Mouse (Mus musculus) hindbrain, embryonic 16.5 days (tissue): ENCODE measurements around the gene Smok3c. TPM values are rescaled to one million over a fixed set of nuclear protein-coding genes. Genes with fewer than 3 reads are reported as not detected.
"Not testable (repeated sequence)": the region's sequence is repeated elsewhere in the genome, so short reads cannot be mapped to it uniquely, and the experiment has no call there.

Source experiments
- ATAC-seq: fragments of 200-750 bp; cut with Nextera tagmentation; 2 replicates; pipeline ENCODE4 v1.8.0; 2017; ENCODE audit warnings: moderate TSS enrichment, moderate library complexity
- H3K27ac ChIP-seq: fragments of 300-500 bp; sonication (generic); 2 replicates; pipeline ENCODE4 v1.5.1; 2014; ENCODE audit warnings: low read depth, mild to moderate bottlenecking, control low read depth, low read length, moderate library complexity
- H3K27me3 ChIP-seq: fragments of 300-500 bp; sonication (generic); replicated peaks from 2 replicates; pipeline ENCODE4 v1.6.1; 2014; ENCODE audit warnings: low read length; ENCODE audit not compliant: control insufficient read depth, insufficient read depth
- H3K36me3 ChIP-seq: fragments of 300-500 bp; sonication (generic); 2 replicates; pipeline ENCODE4 v1.6.1; 2014; ENCODE audit warnings: mild to moderate bottlenecking, low read length, moderate library complexity, mixed read lengths; ENCODE audit not compliant: control insufficient read depth, insufficient read depth
- H3K4me1 ChIP-seq: fragments of 300-500 bp; sonication (generic); 2 replicates; pipeline ENCODE4 v1.6.1; 2014; ENCODE audit warnings: low read depth, low read length; ENCODE audit not compliant: control insufficient read depth, insufficient read depth
- H3K4me2 ChIP-seq: fragments of 300-500 bp; sonication (generic); 2 replicates; pipeline ENCODE4 v1.6.1; 2014; ENCODE audit warnings: mild to moderate bottlenecking, low read length, control low read depth, moderate library complexity
- H3K4me3 ChIP-seq: fragments of 300-500 bp; sonication (generic); 2 replicates; pipeline ENCODE4 v1.5.1; 2014; ENCODE audit warnings: mild to moderate bottlenecking, low read length, control low read depth, moderate library complexity
- H3K9ac ChIP-seq: fragments of 300-500 bp; sonication (generic); 2 replicates; pipeline ENCODE4 v1.6.1; 2014; ENCODE audit warnings: low read depth, mild to moderate bottlenecking, control low read depth, low read length, moderate library complexity
- H3K9me3 ChIP-seq: fragments of 300-500 bp; sonication (generic); 2 replicates; pipeline ENCODE4 v1.6.1; 2014; ENCODE audit warnings: mild to moderate bottlenecking, low read length, moderate library complexity; ENCODE audit not compliant: control insufficient read depth
- WGBS: fragments of 180-500 bp; shearing (Covaris S2); extraction: QIAGEN DNeasy Blood & Tissue Kit; methylation state at CpG from one replicate; pipeline ENCODE4 v1.1.7; 2014; 5-methylcytosine and 5-hydroxymethylcytosine counted together
- polyA plus RNA-seq: library from polyadenylated mRNA; unstranded; fragments of >200 nt; fragmentation: Nextera tagmentation; extraction: Ambion mirVana; gene quantifications from 2 replicates; pipeline ENCODE4 v1.2.1, GENCODE M21; 2015

Gene Smok3c
- polyA plus RNA-seq: not detected in 2 replicates

DNA sequence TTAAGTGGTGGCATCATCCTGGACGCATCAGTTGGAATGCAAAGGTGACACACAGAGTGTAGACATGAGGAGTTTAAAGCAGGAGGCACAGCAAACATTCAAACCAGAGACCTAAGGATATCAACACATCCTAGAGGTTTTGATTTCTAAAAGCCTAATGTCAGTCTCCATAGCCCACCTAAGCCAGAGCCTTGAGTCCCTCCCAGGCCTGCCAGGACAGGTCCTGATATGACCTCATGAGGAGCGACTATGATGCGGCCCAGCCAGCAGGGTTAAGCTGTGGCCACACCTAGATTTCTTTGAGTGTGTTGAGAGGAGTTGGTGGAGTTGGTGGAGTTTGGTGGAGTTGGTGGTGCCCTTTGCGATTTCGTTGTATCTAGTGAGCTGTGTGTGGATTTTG is at the start of gene Smok3c:
TSS of gene Smok3c (plus strand) at position 301 of the 400 bp plus-strand sequence.
- not testable (repeated sequence) for H3K36me3 ChIP-seq, H3K4me2 ChIP-seq, H3K9me3 ChIP-seq, H3K9ac ChIP-seq, H3K4me3 ChIP-seq, H3K27ac ChIP-seq, H3K4me1 ChIP-seq, H3K27me3 ChIP-seq, ATAC-seq
- no CpG with 5 or more reads among the region's 5 CpGs for WGBS

DNA sequence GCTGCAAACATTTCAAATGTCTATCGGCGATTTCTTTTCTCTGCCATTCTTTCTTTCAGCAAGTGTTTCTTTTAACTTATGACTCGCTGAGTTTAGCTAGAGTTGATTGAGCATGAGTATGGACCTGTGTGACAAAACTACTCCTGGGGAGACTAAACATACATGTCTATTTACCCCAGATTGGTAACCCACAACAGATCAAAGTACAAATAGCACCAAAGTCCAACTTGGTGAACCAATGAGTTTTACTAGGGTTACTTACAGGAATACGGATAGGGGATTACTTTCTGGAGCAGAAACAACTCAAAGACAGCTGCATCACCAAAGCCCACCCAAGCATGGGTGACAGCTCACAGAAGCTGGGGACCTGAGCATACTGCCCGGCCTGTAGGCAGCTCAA is 43.6 kb upstream of the Smok3c start:
- Histone ChIP-seq H3K36me3 (no peaks in the 10 kb centered on the region), H3K9me3 (no peaks in the 10 kb centered on the region), H3K4me1 (no peaks in the 10 kb centered on the region), H3K9ac (no peak overlapping the region), H3K27ac (no peak overlapping the region), H3K27me3 (no peaks in the 10 kb centered on the region), H3K4me2 (no peak overlapping the region), H3K4me3 (no peak overlapping the region)
- WGBS: 92% methylated on average over 5 of the region's 5 CpGs
- ATAC-seq: no peak

DNA sequence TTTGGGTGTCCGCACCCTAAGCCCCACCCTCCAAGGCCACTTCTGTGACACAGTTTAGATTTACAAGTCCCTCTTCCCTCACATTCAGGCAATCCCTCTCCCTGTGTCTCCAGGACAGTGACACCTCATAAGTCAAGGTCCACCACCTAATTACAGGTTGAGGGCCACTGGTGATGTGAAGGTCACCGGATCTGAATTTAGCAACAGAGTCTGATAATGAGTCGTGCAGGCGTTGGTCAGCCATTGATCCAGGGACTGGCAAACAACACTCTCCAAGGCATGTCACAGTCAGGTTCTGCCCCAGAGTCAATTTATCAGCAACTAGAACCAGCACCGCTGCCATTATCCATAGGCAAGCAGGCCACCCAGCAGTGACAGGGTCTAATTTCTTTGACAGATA is 40.6 kb upstream of the Smok3c start:
- no peak for ATAC-seq
- no peaks in the 10 kb centered on the region for H3K27me3 ChIP-seq
- no peaks in the 10 kb centered on the region for H3K9me3 ChIP-seq
- H3K36me3 ChIP-seq: no peaks in the 10 kb centered on the region
- no peak overlapping the region for H3K4me3 ChIP-seq
- no peak overlapping the region for H3K27ac ChIP-seq
- no peaks in the 10 kb centered on the region for H3K4me1 ChIP-seq
- no peak overlapping the region for H3K4me2 ChIP-seq
- 93% methylated on average over 5 of the region's 5 CpGs for WGBS
- no peak overlapping the region for H3K9ac ChIP-seq

DNA sequence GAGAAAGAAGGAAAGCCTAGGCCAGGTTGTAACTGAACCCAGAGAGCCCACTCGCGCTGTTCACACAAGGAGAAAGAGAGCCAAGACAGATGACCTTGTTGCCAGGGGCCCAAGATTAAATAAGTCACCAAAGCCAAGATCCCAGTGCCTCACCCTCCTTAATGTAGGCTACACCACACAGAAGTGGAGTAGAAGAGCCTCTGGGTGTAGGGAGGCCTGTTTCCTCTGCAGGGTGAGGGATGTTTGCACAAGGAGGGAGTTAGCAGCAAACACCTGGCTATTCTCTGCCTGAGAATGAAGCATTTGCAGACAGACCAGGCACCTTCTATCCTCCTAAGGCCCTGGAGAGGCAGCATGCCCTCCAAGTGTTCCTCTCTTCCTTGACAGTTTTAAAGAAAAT is 36.5 kb upstream of the Smok3c start:
- 86% methylated on average over 2 of the region's 2 CpGs for WGBS
- ATAC-seq: no peak
- Histone ChIP-seq H3K4me3 (no peak overlapping the region), H3K9me3 (no peaks in the 10 kb centered on the region), H3K27ac (no peak overlapping the region), H3K27me3 (no peaks in the 10 kb centered on the region), H3K4me1 (no peaks in the 10 kb centered on the region), H3K9ac (no peak overlapping the region), H3K4me2 (no peak overlapping the region), H3K36me3 (no peaks in the 10 kb centered on the region)

DNA sequence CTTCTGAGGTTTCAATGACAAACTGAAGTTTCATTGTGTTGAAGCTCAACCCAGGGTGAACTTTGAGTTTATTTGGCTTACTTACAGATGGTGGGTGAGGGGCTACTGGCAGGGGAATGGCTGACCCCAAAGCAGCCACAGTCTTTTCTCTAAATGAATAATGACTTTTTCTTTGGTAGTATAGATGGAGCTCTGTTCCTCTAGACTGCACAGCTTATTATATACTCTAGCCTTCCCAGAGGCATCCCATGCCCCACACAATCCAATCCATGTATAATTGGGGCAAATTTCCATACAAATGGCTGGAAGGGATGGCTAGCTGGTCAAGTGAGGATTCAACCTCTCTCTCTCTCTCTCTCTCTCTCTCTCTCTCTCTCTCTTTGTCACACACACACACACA is 36.0 kb upstream of the Smok3c start:
- no peaks in the 10 kb centered on the region for H3K36me3 ChIP-seq
- no peak for ATAC-seq
- H3K27me3 ChIP-seq: no peaks in the 10 kb centered on the region
- H3K9me3 ChIP-seq: no peaks in the 10 kb centered on the region
- no peaks in the 10 kb centered on the region for H3K4me1 ChIP-seq
- H3K4me3 ChIP-seq: no peak overlapping the region
- no peak overlapping the region for H3K27ac ChIP-seq
- no peak overlapping the region for H3K4me2 ChIP-seq
- no peak overlapping the region for H3K9ac ChIP-seq

DNA sequence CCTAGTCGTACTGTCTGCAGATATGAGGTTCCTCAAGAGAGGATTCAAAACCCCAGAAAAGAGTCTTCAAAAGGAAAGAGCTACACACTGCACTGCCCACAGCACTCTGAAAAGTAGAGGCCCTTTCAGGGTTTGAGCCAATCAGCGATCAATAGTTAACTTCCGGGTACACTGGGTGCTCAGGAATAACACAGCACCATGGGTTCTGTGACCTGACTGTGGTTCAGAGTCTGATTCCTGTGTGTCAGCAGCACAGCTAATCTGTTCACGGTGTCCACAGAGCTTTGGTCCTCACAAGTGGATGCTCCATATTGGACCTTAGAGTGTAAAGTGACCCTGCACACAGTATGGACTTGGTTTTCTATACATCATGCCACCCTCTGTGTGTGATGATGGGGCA is 33.4 kb upstream of the Smok3c start:
- not testable (repeated sequence) for H3K4me3 ChIP-seq, H3K9me3 ChIP-seq, ATAC-seq, H3K9ac ChIP-seq, H3K4me2 ChIP-seq, H3K27me3 ChIP-seq, H3K36me3 ChIP-seq, H3K27ac ChIP-seq, H3K4me1 ChIP-seq
- WGBS: 91% methylated on average over 3 of the region's 4 CpGs

DNA sequence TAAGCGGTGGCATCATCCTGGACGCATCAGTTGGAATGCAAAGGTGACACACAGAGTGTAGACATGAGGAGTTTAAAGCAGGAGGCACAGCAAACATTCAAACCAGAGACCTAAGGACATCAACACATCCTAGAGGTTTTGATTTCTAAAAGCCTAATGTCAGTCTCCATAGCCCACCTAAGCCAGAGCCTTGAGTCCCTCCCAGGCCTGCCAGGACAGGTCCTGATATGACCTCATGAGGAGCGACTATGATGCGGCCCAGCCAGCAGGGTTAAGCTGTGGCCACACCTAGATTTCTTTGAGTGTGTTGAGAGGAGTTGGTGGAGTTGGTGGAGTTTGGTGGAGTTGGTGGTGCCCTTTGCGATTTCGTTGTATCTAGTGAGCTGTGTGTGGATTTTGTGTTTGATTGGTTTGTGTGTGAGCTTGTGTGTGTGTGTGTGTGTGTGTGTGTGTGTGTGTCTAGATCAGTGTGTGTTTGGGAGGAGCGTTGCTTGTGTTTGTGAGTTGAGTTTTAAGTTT is 32.0 kb upstream of the Smok3c start, which contains the start of the genes Smok3a and Smok3b:
TSS of gene Smok3a (plus strand) at position 301 of the 519 bp plus-strand sequence.
TSS of gene Smok3b (plus strand) at position 469 of the 519 bp plus-strand sequence.
- H3K27ac ChIP-seq, H3K4me3 ChIP-seq, H3K4me2 ChIP-seq, H3K4me1 ChIP-seq, H3K9ac ChIP-seq, H3K9me3 ChIP-seq, H3K27me3 ChIP-seq, H3K36me3 ChIP-seq, ATAC-seq: not testable (repeated sequence)
- WGBS: 93% methylated on average over 3 of the region's 7 CpGs

DNA sequence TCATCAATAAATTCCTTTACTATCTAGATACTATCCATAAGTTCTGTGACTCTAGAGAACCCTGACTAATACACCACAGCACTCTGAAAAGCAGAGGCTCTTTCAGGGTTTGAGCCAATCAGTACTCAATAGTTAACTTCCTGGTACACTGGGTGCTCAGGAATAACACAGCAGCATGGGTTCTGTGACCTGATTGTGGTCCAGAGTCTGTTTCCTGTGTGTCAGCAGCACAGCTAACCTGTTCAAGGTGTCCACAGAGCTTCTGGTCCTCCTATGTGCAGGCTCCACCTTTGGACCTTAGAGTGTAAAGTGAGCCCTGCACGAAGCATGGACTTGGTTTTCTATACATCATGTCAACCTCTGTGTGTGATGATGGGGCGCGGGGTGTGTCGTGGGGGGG is 20.8 kb downstream of the Smok3c start:
- no peaks in the 10 kb centered on the region for H3K36me3 ChIP-seq
- 91% methylated on average over 4 of the region's 4 CpGs for WGBS
- H3K27ac ChIP-seq: no peak overlapping the region
- H3K4me1 ChIP-seq: no peaks in the 10 kb centered on the region
- H3K9me3 ChIP-seq: no peaks in the 10 kb centered on the region
- H3K4me2 ChIP-seq: no peak overlapping the region
- no peak overlapping the region for H3K4me3 ChIP-seq
- no peaks in the 10 kb centered on the region for H3K27me3 ChIP-seq
- no peak for ATAC-seq
- no peak overlapping the region for H3K9ac ChIP-seq

DNA sequence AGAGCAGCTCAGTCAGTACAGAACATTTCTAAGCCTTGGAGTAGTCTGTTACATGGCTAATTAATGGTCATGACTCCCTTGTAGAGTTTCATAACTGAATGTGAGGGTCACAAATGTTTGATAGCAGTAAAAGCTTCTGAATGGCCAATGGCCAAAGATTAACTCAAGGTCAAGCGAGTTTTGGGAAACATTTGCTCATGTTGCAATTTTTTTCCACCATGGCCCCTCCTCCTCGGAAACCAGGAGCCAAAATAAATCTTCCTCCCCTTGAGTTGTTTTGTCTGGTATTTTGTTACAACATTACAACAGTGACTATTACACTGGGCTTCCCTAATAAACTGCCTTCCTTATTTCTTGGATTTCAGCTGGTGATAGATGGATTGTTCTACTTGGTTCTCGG is 22.7 kb downstream of the Smok3c start:
- no peak overlapping the region for H3K27ac ChIP-seq
- H3K9ac ChIP-seq: no peak overlapping the region
- no peak overlapping the region for H3K4me2 ChIP-seq
- WGBS: 76% methylated on average over 3 of the region's 3 CpGs
- H3K36me3 ChIP-seq: no peaks in the 10 kb centered on the region
- no peak for ATAC-seq
- no peak overlapping the region for H3K4me3 ChIP-seq
- no peaks in the 10 kb centered on the region for H3K27me3 ChIP-seq
- no peaks in the 10 kb centered on the region for H3K4me1 ChIP-seq
- no peaks in the 10 kb centered on the region for H3K9me3 ChIP-seq

DNA sequence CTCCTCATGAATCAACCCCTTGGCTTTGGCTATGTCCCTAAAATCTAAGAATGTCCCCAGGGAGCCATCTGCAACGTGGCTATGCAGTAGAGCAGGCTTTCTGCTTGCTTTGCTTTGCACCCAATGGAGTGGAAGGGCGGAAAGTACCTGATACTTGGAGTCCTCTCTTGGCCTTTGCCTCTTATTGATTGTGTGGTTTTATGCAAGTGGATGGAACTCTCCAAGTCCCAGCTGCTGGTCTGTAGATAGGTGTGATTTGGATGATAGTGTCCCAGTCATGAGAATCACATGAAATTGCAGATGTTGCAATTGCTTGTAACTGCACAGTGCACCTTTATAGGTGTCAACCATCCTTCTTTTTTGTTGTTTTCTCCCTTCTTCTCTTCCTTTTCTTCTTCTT is 23.2 kb downstream of the Smok3c start:
- H3K27me3 ChIP-seq: no peaks in the 10 kb centered on the region
- no peak overlapping the region for H3K27ac ChIP-seq
- H3K9me3 ChIP-seq: no peaks in the 10 kb centered on the region
- H3K4me3 ChIP-seq: no peak overlapping the region
- no peaks in the 10 kb centered on the region for H3K36me3 ChIP-seq
- H3K9ac ChIP-seq: no peak overlapping the region
- no peaks in the 10 kb centered on the region for H3K4me1 ChIP-seq
- 63% methylated on average over 2 of the region's 2 CpGs for WGBS
- ATAC-seq: no peak
- H3K4me2 ChIP-seq: no peak overlapping the region
